Mouse (Mus musculus): ENCODE data around the gene Cckbr. TPM values are rescaled to one million over a fixed set of nuclear protein-coding genes. Genes with fewer than 3 reads are reported as not detected.

Gene Cckbr
- polyA plus RNA-seq, 1 experiment from 2014 or later, result 1.1 TPM

GRCm38 (mm10) chr7:105498854-105499492, 73.4 kb downstream of the Cckbr start:
- no peak overlapping the region for H3K9ac ChIP-seq (ENCODE audit: low read length)
- no peak overlapping the region for H3K27ac ChIP-seq (ENCODE audit: low read depth, low read length)
- ATAC-seq (no peak), DNase-seq (ENCODE audit: low spot score) (no peak)
- WGBS, result 70% methylated on average over 10 of the region's 10 CpGs
- H3K4me3 ChIP-seq (ENCODE audit: low read depth, low read length), result no peak overlapping the region
- H3K4me2 ChIP-seq (ENCODE audit: low read length), result no peak overlapping the region
- H3K4me1 ChIP-seq (ENCODE audit: control insufficient read depth, insufficient read depth, low read length), result no peaks in the 10 kb centered on the region
- H3K36me3 ChIP-seq (ENCODE audit: control insufficient read depth, insufficient read depth, low read length), result no peaks in the 10 kb centered on the region
- H3K9me3 ChIP-seq (replicated peaks; ENCODE audit: control insufficient read depth, low read length), result no peaks in the 10 kb centered on the region
- no peaks in the 10 kb centered on the region for H3K27me3 ChIP-seq (replicated peaks; ENCODE audit: control insufficient read depth, insufficient read depth, low read length)

GRCm38 (mm10) chr7:105499676-105500075, 74.1 kb downstream of the Cckbr start:
- Histone ChIP-seq H3K4me3 (ENCODE audit: low read depth, low read length) (no peak overlapping the region), H3K9me3 (replicated peaks; ENCODE audit: control insufficient read depth, low read length) (no peaks in the 10 kb centered on the region), H3K4me2 (ENCODE audit: low read length) (no peak overlapping the region), H3K4me1 (ENCODE audit: control insufficient read depth, insufficient read depth, low read length) (no peaks in the 10 kb centered on the region), H3K36me3 (ENCODE audit: control insufficient read depth, insufficient read depth, low read length) (no peaks in the 10 kb centered on the region), H3K27ac (ENCODE audit: low read depth, low read length) (no peak overlapping the region), H3K9ac (ENCODE audit: low read length) (no peak overlapping the region), H3K27me3 (replicated peaks; ENCODE audit: control insufficient read depth, insufficient read depth, low read length) (no peaks in the 10 kb centered on the region)
- 100% methylated on average over 1 of the region's 1 CpGs for WGBS
- ATAC-seq (no peak), DNase-seq (ENCODE audit: low spot score) (no peak)

GRCm38 (mm10) chr7:105501984-105502383, 76.5 kb downstream of the Cckbr start:
- Histone ChIP-seq H3K4me2 (ENCODE audit: low read length) (no peak overlapping the region), H3K36me3 (ENCODE audit: control insufficient read depth, insufficient read depth, low read length) (no peaks in the 10 kb centered on the region), H3K27me3 (replicated peaks; ENCODE audit: control insufficient read depth, insufficient read depth, low read length) (no peaks in the 10 kb centered on the region), H3K4me1 (ENCODE audit: control insufficient read depth, insufficient read depth, low read length) (no peaks in the 10 kb centered on the region), H3K4me3 (ENCODE audit: low read depth, low read length) (no peak overlapping the region), H3K9ac (ENCODE audit: low read length) (no peak overlapping the region), H3K27ac (ENCODE audit: low read depth, low read length) (no peak overlapping the region), H3K9me3 (replicated peaks; ENCODE audit: control insufficient read depth, low read length) (no peaks in the 10 kb centered on the region)
- DNase-seq (ENCODE audit: low spot score), result no peak
- ATAC-seq, result no peak
- 91% methylated on average over 4 of the region's 4 CpGs for WGBS

GRCm38 (mm10) chr7:105507257-105507656, 81.7 kb downstream of the Cckbr start:
- Histone ChIP-seq H3K4me1 (ENCODE audit: control insufficient read depth, insufficient read depth, low read length) (no peaks in the 10 kb centered on the region), H3K27me3 (replicated peaks; ENCODE audit: control insufficient read depth, insufficient read depth, low read length) (no peaks in the 10 kb centered on the region), H3K9me3 (replicated peaks; ENCODE audit: control insufficient read depth, low read length) (no peaks in the 10 kb centered on the region), H3K9ac (ENCODE audit: low read length) (no peak overlapping the region), H3K27ac (ENCODE audit: low read depth, low read length) (no peak overlapping the region), H3K36me3 (ENCODE audit: control insufficient read depth, insufficient read depth, low read length) (no peaks in the 10 kb centered on the region), H3K4me2 (ENCODE audit: low read length) (no peak overlapping the region), H3K4me3 (ENCODE audit: low read depth, low read length) (no peak overlapping the region)
- 78% methylated on average over 4 of the region's 4 CpGs for WGBS
- no peak for DNase-seq (ENCODE audit: low spot score)
- no peak for ATAC-seq

- H3K4me3 ChIP-seq (ENCODE audit: low read depth, low read length), result no peak overlapping the region
- H3K4me1 ChIP-seq (ENCODE audit: control insufficient read depth, insufficient read depth, low read length), result no peaks in the 10 kb centered on the region
- no peaks in the 10 kb centered on the region for H3K27me3 ChIP-seq (replicated peaks; ENCODE audit: control insufficient read depth, insufficient read depth, low read length)
- H3K36me3 ChIP-seq (ENCODE audit: control insufficient read depth, insufficient read depth, low read length), result no peaks in the 10 kb centered on the region
- H3K27ac ChIP-seq (ENCODE audit: low read depth, low read length), result no peak overlapping the region
- H3K9me3 ChIP-seq (replicated peaks; ENCODE audit: control insufficient read depth, low read length), result no peaks in the 10 kb centered on the region
- DNase-seq (ENCODE audit: low spot score), result no peak
- ATAC-seq, result no peak
- no peak overlapping the region for H3K9ac ChIP-seq (ENCODE audit: low read length)
- WGBS, result 83% methylated on average over 5 of the region's 5 CpGs
- H3K4me2 ChIP-seq (ENCODE audit: low read length), result no peak overlapping the region
Measured at GRCm38 (mm10) chr7:105510143-105510542, 84.6 kb downstream of the Cckbr start.

GRCm38 (mm10) chr7:105513845-105514291, 88.3 kb downstream of the Cckbr start:
- Histone ChIP-seq H3K4me1 (ENCODE audit: control insufficient read depth, insufficient read depth, low read length) (no peaks in the 10 kb centered on the region), H3K4me2 (ENCODE audit: low read length) (no peak overlapping the region), H3K9me3 (replicated peaks; ENCODE audit: control insufficient read depth, low read length) (no peaks in the 10 kb centered on the region), H3K27ac (ENCODE audit: low read depth, low read length) (no peak overlapping the region), H3K9ac (ENCODE audit: low read length) (no peak overlapping the region), H3K27me3 (replicated peaks; ENCODE audit: control insufficient read depth, insufficient read depth, low read length) (no peaks in the 10 kb centered on the region), H3K4me3 (ENCODE audit: low read depth, low read length) (no peak overlapping the region), H3K36me3 (ENCODE audit: control insufficient read depth, insufficient read depth, low read length) (no peaks in the 10 kb centered on the region)
- WGBS, result 61% methylated on average over 5 of the region's 5 CpGs
- DNase-seq (ENCODE audit: low spot score) (peak; percentile 54), ATAC-seq (peak; percentile 63)

- no peaks in the 10 kb centered on the region for H3K36me3 ChIP-seq (ENCODE audit: control insufficient read depth, insufficient read depth, low read length)
- H3K27ac ChIP-seq (ENCODE audit: low read depth, low read length), result no peak overlapping the region
- H3K4me3 ChIP-seq (ENCODE audit: low read depth, low read length), result no peak overlapping the region
- H3K9ac ChIP-seq (ENCODE audit: low read length), result no peak overlapping the region
- H3K27me3 ChIP-seq (replicated peaks; ENCODE audit: control insufficient read depth, insufficient read depth, low read length), result no peaks in the 10 kb centered on the region
- DNase-seq (ENCODE audit: low spot score) (peak; percentile 23), ATAC-seq (peak; percentile 31)
- WGBS, result 49% methylated on average over 5 of the region's 5 CpGs
- no peak overlapping the region for H3K4me2 ChIP-seq (ENCODE audit: low read length)
- no peaks in the 10 kb centered on the region for H3K9me3 ChIP-seq (replicated peaks; ENCODE audit: control insufficient read depth, low read length)
- H3K4me1 ChIP-seq (ENCODE audit: control insufficient read depth, insufficient read depth, low read length), result no peaks in the 10 kb centered on the region
Measured at GRCm38 (mm10) chr7:105514561-105514960, 89.0 kb downstream of the Cckbr start.

- no peak overlapping the region for H3K4me3 ChIP-seq (ENCODE audit: low read depth, low read length)
- no peak overlapping the region for H3K4me2 ChIP-seq (ENCODE audit: low read length)
- no peak overlapping the region for H3K27ac ChIP-seq (ENCODE audit: low read depth, low read length)
- H3K4me1 ChIP-seq (ENCODE audit: control insufficient read depth, insufficient read depth, low read length), result no peaks in the 10 kb centered on the region
- ATAC-seq (peak; percentile 49), DNase-seq (ENCODE audit: low spot score) (peak; percentile 62)
- H3K9ac ChIP-seq (ENCODE audit: low read length), result no peak overlapping the region
- H3K27me3 ChIP-seq (replicated peaks; ENCODE audit: control insufficient read depth, insufficient read depth, low read length), result no peaks in the 10 kb centered on the region
- WGBS, result 11% methylated on average over 5 of the region's 5 CpGs
- no peaks in the 10 kb centered on the region for H3K36me3 ChIP-seq (ENCODE audit: control insufficient read depth, insufficient read depth, low read length)
- no peaks in the 10 kb centered on the region for H3K9me3 ChIP-seq (replicated peaks; ENCODE audit: control insufficient read depth, low read length)
Measured at GRCm38 (mm10) chr7:105515178-105515577, 89.6 kb downstream of the Cckbr start.

GRCm38 (mm10) chr7:105516669-105517360, 91.3 kb downstream of the Cckbr start:
- no peak overlapping the region for H3K4me2 ChIP-seq (ENCODE audit: low read length)
- H3K27me3 ChIP-seq (replicated peaks; ENCODE audit: control insufficient read depth, insufficient read depth, low read length), result no peaks in the 10 kb centered on the region
- H3K9ac ChIP-seq (ENCODE audit: low read length), result no peak overlapping the region
- DNase-seq (ENCODE audit: low spot score) (no peak), ATAC-seq (no peak)
- H3K9me3 ChIP-seq (replicated peaks; ENCODE audit: control insufficient read depth, low read length), result no peaks in the 10 kb centered on the region
- H3K4me1 ChIP-seq (ENCODE audit: control insufficient read depth, insufficient read depth, low read length), result no peaks in the 10 kb centered on the region
- no peaks in the 10 kb centered on the region for H3K36me3 ChIP-seq (ENCODE audit: control insufficient read depth, insufficient read depth, low read length)
- H3K4me3 ChIP-seq (ENCODE audit: low read depth, low read length), result no peak overlapping the region
- 38% methylated on average over 9 of the region's 9 CpGs for WGBS
- no peak overlapping the region for H3K27ac ChIP-seq (ENCODE audit: low read depth, low read length)
